Mouse (Mus musculus): ENCODE results near the gene Elmod3. TPM values are rescaled to one million over a fixed set of nuclear protein-coding genes. Genes with fewer than 3 reads are reported as not detected.

The Elmod3 gene
- 22.4 TPM for polyA plus RNA-seq (2021)

DNA sequence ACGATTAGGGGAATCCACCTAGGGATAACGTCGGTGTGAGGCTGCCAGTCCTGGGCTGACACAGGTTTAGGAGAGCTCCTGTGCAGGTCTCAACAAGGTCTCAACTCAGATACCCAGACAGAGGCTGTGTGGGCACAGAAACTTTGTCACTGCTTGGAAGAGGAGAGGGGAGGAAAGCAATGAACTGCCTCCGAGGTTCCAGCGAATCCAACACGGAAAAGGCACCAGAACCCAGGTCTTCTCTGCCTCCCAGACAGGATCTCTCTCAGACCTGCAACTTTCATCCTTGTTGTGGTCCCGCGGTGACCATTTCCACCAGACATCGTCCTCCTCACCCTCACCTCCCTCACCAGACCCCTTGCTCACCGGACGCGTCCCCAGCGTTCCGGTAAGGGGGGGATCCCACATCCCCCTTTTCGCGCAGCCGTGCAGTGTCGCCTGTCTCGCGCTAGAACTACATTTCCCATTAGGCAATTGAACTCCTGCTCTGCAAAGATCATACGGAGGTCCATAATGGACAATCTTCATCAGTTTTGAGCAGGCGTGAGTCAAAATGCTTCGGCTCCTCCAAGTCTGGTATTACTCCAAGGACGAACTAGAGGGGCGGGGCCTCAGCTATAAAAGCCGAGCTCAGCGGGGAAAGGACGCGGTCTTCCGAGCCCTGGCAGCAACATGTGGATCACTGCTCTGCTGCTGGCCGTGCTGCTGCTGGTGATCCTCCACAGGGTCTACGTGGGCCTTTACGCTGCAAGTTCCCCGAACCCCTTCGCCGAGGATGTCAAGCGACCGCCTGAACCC lies at the start of gene Elmod3, which contains the start of gene Retsat:
Elmod3 (minus strand) TSS at position 458 of the 798 bp plus-strand sequence.
Retsat (plus strand) TSS at position 520 of the 798 bp plus-strand sequence.
- DNase-seq (ENCODE audit: low read depth, low spot score): peak; percentile 89
- ATAC-seq: peak; percentile 78
- no peaks in the 10 kb centered on the region for H3K27me3 ChIP-seq
- no peak for TF ChIP-seq CTCF (IDR thresholded peaks at IDR 0.05)
- ChIA-PET POLR2A (interaction anchor here (2.0 kb wide), 2 partner anchors 10 to 18 kb away, joined by 5 to 8 read pairs; no protein-coding TSS in a partner anchor), CTCF (interaction anchor here (1.6 to 2.7 kb wide), 3 partner anchors 10 to 38 kb away, joined by 3 to 9 read pairs (median 5); no protein-coding TSS in a partner anchor)
- in situ Hi-C loops (cut with MboI; ENCODE audit: low pct_unique_long_range_greater_than_20kb): no loop called here

DNA sequence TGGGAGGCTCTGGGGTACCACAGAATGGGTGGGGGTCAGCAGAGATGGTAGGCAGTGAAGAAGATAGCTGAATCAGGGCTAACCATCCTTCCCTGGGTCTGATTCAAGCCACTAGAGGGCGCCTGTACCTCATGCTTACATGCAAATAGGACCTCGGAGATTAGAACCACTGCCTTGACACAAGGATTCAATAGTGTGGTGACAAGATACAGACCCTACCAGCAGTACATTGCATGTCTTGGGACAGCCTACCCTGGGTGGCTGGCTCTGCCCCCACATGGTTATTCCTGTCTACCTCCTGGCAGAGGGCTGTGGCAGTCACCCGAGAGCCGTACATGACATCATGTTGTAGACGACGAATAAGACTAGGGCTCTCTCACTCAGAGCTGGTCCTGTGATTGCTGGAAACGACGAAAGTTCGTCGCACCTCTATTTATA lies 49.2 kb upstream of the Elmod3 start:
- peak; percentile 89 for TF ChIP-seq CTCF (IDR thresholded peaks at IDR 0.05)
- POLR2A ChIA-PET: interaction anchor here (1.1 kb wide), 1 partner anchor 50 kb away, joined by 3 read pairs; no protein-coding TSS in a partner anchor
- in situ Hi-C loops (cut with MboI; ENCODE audit: low pct_unique_long_range_greater_than_20kb): loop anchor here (25.0 kb wide), 1 partner anchor 365 kb away; no protein-coding TSS in a partner anchor

DNA sequence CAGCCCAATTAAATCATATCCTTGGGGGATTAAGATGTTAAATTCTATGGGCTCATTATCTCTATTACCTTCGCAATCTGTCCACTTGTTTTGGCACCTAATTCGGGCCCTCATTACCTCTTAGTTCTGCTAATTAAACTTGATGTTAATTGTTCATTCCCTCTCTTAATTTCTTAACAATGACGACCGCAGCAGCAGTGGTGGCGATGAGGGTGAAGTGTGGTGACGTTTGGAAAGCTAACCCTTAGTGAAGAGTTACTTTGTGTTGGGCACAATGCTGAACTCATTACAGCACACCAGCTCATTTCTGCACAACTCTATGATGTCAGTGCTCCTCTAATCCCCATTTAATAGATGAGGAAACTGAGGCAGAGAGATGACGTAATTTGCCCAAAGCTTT lies 47.2 kb upstream of the Elmod3 start:
- no peak for TF ChIP-seq CTCF (IDR thresholded peaks at IDR 0.05)
- POLR2A ChIA-PET: no interaction called here

More for the DNA sequence above, 49.2 kb upstream of the Elmod3 start:
- ATAC-seq: peak; percentile 39
- CTCF ChIA-PET: interaction anchor here (0.8 to 1.4 kb wide), 9 partner anchors 8 to 143 kb away, joined by 3 to 9 read pairs (median 3); no protein-coding TSS in a partner anchor
- DNase-seq (ENCODE audit: low read depth, low spot score): no peak
- no peaks in the 10 kb centered on the region for H3K27me3 ChIP-seq

DNA sequence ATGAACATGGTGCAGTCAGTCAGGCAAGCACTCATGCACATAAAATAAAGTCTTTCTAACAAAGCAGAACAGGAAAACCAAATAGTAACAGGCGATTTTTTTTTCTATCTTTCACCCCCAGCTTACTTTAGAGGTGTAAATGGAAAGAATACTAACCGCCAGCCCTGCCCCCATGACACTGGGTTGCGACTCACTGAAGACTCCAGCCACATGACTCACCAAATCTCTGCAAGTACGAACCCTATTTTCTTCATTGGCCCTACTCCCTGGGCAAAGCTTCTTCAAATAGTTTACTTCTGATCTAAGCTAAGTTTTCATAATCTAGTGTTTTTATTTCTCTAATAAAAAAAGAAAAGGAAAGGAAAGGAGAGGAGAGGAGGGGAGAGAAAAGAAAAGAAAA lies 46.4 kb upstream of the Elmod3 start:
- H3K27me3 ChIP-seq: no peaks in the 10 kb centered on the region
- in situ Hi-C loops (cut with MboI; ENCODE audit: low pct_unique_long_range_greater_than_20kb): loop anchor here (25.0 kb wide), 1 partner anchor 368 kb away; no protein-coding TSS in a partner anchor
- ChIA-PET POLR2A (interaction anchor here (0.6 kb wide), 1 partner anchor 30 kb away, joined by 3 read pairs; no protein-coding TSS in a partner anchor), CTCF (interaction anchor here (0.8 to 2.7 kb wide), 8 partner anchors 9 to 186 kb away, joined by 3 to 7 read pairs (median 4); no protein-coding TSS in a partner anchor)
- no peak for DNase-seq (ENCODE audit: low read depth, low spot score)
- no peak for ATAC-seq
- TF ChIP-seq CTCF (IDR thresholded peaks at IDR 0.05): peak; percentile 3

More for the DNA sequence above, 47.2 kb upstream of the Elmod3 start:
- CTCF ChIA-PET: interaction anchor here (0.8 to 2.7 kb wide), 8 partner anchors 8 to 185 kb away, joined by 3 to 7 read pairs (median 5); no protein-coding TSS in a partner anchor
- H3K27me3 ChIP-seq: no peaks in the 10 kb centered on the region
- in situ Hi-C loops (cut with MboI; ENCODE audit: low pct_unique_long_range_greater_than_20kb): loop anchor here (25.0 kb wide), 1 partner anchor 367 kb away; no protein-coding TSS in a partner anchor
- ATAC-seq: no peak
- DNase-seq (ENCODE audit: low read depth, low spot score): no peak

DNA sequence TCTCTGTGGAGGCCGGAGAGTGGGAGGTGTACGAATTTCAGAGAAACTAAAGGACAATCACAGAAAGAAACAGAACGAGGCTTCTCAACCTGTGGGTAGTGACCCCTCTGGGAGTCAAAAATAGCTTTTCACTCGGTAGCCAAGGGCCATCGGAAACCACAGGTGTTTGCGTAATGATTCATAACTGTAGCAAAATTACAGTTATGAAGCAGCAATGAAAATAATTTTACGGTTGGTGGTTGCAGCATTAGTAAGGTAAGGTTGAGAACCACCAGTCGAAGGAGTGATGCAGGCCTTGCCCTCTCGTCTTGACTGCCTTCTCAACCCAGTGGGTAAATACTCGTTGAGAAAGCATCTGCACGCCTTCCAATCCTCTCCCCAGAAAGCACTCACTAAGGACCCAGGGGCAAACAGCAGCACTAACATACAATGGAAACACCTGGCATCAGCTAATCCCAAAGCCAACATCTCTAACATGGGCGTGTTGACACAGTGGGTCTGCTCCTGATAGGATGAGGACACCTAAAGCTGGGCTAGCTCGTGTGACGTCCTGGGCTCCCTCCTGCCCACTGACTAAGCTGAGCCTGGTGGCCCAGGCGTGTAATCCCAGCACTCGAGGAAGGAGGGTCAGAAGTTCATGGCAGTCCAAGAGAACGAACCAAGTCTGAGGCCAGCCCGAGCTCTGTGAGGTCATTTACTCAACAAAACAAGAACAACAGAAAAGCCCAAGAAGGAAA lies 43.2 kb upstream of the Elmod3 start:
- ChIA-PET CTCF (interaction anchor here (0.9 to 1.2 kb wide), 3 partner anchors 26 to 278 kb away, joined by 3 to 4 read pairs (median 3); no protein-coding TSS in a partner anchor), POLR2A (no interaction called here)
- in situ Hi-C loops (cut with MboI; ENCODE audit: low pct_unique_long_range_greater_than_20kb): loop anchor here (25.0 kb wide), 1 partner anchor 371 kb away; no protein-coding TSS in a partner anchor
- no peak for DNase-seq (ENCODE audit: low read depth, low spot score)
- TF ChIP-seq CTCF (IDR thresholded peaks at IDR 0.05): no peak
- no peaks in the 10 kb centered on the region for H3K27me3 ChIP-seq
- ATAC-seq: no peak

DNA sequence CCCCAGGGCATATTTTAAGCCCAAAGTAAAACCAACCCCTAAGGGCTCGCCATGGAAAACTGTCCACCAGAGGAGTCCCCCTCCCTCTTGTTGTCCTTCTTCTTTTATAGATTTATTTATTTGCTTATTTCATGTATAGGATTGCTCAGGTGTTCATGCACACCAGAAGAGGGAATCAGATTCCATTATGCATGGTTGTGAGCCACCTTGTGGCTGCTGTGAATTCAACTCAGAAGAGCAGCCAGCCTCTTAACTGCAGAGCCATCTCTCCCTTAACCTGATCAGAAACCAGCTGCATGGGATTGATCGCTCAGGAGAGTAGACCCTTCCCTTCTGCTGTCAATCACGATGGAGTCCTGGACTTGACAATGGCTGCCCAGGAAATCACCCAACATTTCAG lies 38.7 kb upstream of the Elmod3 start:
- no peaks in the 10 kb centered on the region for H3K27me3 ChIP-seq
- ATAC-seq: no peak
- ChIA-PET CTCF (interaction anchor here (0.6 to 4.0 kb wide), 14 partner anchors 8 to 173 kb away, joined by 3 to 31 read pairs (median 4); no protein-coding TSS in a partner anchor), POLR2A (interaction anchor here (1.6 kb wide), 1 partner anchor 13 kb away, joined by 5 read pairs; no protein-coding TSS in a partner anchor)
- TF ChIP-seq CTCF (IDR thresholded peaks at IDR 0.05): peak; percentile 48
- in situ Hi-C loops (cut with MboI; ENCODE audit: low pct_unique_long_range_greater_than_20kb): loop anchor here (5.0 to 25.0 kb wide), 4 partner anchors 150 to 598 kb away; partner anchors contain the start of gene Tcf7l1
- DNase-seq (ENCODE audit: low read depth, low spot score): no peak

DNA sequence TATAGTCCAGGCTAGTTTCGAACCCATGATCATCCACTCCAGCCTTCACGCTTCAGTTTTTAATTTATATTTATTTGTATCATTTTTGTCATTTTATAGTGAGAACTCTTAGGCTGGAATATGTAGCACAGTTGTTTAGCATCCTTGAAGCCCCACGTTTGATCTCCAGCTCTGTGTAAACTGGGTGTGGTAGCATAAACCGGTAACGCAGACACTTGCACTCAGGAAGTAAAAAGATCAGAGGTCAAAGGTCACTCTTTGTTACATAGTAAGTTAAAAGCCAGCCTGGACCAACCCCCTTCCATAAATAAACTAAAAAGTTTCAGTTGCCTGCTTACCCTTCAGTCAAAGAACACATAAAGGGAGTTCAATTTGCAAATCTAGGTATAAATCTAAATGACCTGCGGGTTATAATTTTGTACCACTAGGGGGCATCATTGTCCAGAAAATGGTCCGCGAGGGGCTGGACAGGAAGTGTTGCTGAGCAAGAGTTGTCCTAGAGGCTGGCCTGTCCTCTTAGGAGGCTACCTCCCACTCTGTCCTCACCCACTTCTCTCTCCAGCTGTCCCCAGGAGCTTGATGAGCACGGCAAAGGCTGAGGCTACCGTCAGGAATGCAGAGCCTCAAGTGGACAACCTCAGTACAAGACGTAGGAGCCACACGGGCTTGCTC lies 37.7 kb upstream of the Elmod3 start:
- CTCF ChIA-PET: interaction anchor here (0.6 to 4.0 kb wide), 15 partner anchors 9 to 174 kb away, joined by 3 to 31 read pairs (median 4); partner anchors contain the start of genes Elmod3 and Retsat

DNA sequence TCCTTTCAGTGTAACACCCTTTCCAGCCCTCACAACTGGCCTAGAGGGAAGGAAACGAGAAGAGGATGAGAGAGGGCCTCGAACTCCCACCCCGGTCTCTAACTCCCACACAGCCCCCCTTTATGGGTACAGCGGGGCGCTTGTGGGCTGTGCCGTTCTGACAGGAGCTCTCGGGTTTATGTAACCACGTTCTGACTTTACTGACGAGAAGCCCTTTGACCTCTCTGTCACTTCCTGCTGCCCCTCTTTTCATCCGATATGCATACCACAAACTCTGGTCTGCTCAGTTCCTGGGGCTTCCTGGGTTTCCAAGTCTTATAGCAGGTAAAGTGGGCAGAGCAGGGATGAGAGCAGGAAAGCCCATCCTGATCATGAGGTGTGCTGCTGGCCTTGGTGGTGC lies 36.1 kb upstream of the Elmod3 start:
- ATAC-seq: no peak
- in situ Hi-C loops (cut with MboI; ENCODE audit: low pct_unique_long_range_greater_than_20kb): loop anchor here (10.0 to 25.0 kb wide), 2 partner anchors 378 to 600 kb away; no protein-coding TSS in a partner anchor

More for the DNA sequence above, 37.7 kb upstream of the Elmod3 start:
- DNase-seq (ENCODE audit: low read depth, low spot score): no peak
- no peak for TF ChIP-seq CTCF (IDR thresholded peaks at IDR 0.05)
- POLR2A ChIA-PET: interaction anchor here (1.6 kb wide), 1 partner anchor 14 kb away, joined by 5 read pairs; no protein-coding TSS in a partner anchor
- ATAC-seq: peak; percentile 70
- H3K27me3 ChIP-seq: no peaks in the 10 kb centered on the region
- in situ Hi-C loops (cut with MboI; ENCODE audit: low pct_unique_long_range_greater_than_20kb): loop anchor here (5.0 to 25.0 kb wide), 4 partner anchors 151 to 599 kb away; partner anchors contain the start of gene Tcf7l1

DNA sequence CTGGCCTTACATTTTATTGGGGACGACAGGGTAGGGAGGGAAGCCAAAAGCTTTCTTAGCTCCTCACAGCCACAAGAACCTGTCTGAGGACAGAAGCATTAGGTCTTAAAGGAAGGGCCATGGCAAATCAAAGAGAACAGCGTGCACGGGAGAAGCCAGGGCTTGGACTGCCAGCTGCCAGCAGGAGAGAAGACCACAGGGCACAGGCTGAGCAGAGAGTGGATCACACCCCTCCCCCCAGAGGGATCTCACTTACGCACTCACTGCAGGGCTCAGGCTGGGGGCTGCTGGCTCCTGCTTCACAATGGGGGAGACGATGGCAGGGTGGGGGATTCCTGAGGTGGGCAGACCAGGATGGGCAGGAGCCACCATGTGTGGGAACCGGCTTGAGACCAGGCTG lies 33.5 kb upstream of the Elmod3 start:
- ChIA-PET POLR2A (no interaction called here), CTCF (no interaction called here)
- DNase-seq (ENCODE audit: low read depth, low spot score): no peak
- no peak for TF ChIP-seq CTCF (IDR thresholded peaks at IDR 0.05)
- no peaks in the 10 kb centered on the region for H3K27me3 ChIP-seq
- in situ Hi-C loops (cut with MboI; ENCODE audit: low pct_unique_long_range_greater_than_20kb): loop anchor here (10.0 to 25.0 kb wide), 2 partner anchors 381 to 603 kb away; no protein-coding TSS in a partner anchor
- ATAC-seq: no peak

More for the DNA sequence above, 36.1 kb upstream of the Elmod3 start:
- POLR2A ChIA-PET: no interaction called here
- TF ChIP-seq CTCF (IDR thresholded peaks at IDR 0.05): no peak
- H3K27me3 ChIP-seq: no peaks in the 10 kb centered on the region
- CTCF ChIA-PET: interaction anchor here (4.0 kb wide), 1 partner anchor 33 kb away, joined by 31 read pairs; no protein-coding TSS in a partner anchor
- no peak for DNase-seq (ENCODE audit: low read depth, low spot score)
